Mouse (Mus musculus): ENCODE data around the gene Gpat2.

Gpat2 gene

GRCm38 (mm10) chr2:127424977-127425376 lies at the start of gene Gpat2:
Gene Gpat2 (plus strand): TSS chr2:127425199.
- DNase-seq (ENCODE audit: inconsistent ontology term) = no peak

- peak; percentile 32 for DNase-seq (ENCODE audit: inconsistent ontology term)
Observed at GRCm38 (mm10) chr2:127375759-127376341, 49.1 kb upstream of the Gpat2 start.

- no peak for DNase-seq (ENCODE audit: inconsistent ontology term)
Observed at GRCm38 (mm10) chr2:127376423-127377051, 48.5 kb upstream of the Gpat2 start.

- peak; percentile 12 for DNase-seq (ENCODE audit: inconsistent ontology term)
Observed at GRCm38 (mm10) chr2:127377942-127378610, 46.9 kb upstream of the Gpat2 start.

- DNase-seq (ENCODE audit: inconsistent ontology term) = no peak
Observed at GRCm38 (mm10) chr2:127378611-127378990, 46.4 kb upstream of the Gpat2 start.

GRCm38 (mm10) chr2:127379250-127379649 lies 45.7 kb upstream of the Gpat2 start:
- no peak for DNase-seq (ENCODE audit: inconsistent ontology term)

GRCm38 (mm10) chr2:127383881-127384280 lies 41.1 kb upstream of the Gpat2 start:
- DNase-seq (ENCODE audit: inconsistent ontology term) = no peak

GRCm38 (mm10) chr2:127387521-127387920 lies 37.5 kb upstream of the Gpat2 start:
- no peak for DNase-seq (ENCODE audit: inconsistent ontology term)

- DNase-seq (ENCODE audit: inconsistent ontology term) = no peak
Observed at GRCm38 (mm10) chr2:127390352-127390751, 34.6 kb upstream of the Gpat2 start.

GRCm38 (mm10) chr2:127390846-127391245 lies 34.2 kb upstream of the Gpat2 start:
- peak; percentile 68 for DNase-seq (ENCODE audit: inconsistent ontology term)

- DNase-seq (ENCODE audit: inconsistent ontology term) = no peak
Observed at GRCm38 (mm10) chr2:127391323-127391722, 33.7 kb upstream of the Gpat2 start.

- peak; percentile 49 for DNase-seq (ENCODE audit: inconsistent ontology term)
Observed at GRCm38 (mm10) chr2:127394606-127395161, 30.3 kb upstream of the Gpat2 start.

GRCm38 (mm10) chr2:127398738-127399137 lies 26.3 kb upstream of the Gpat2 start:
- DNase-seq (ENCODE audit: inconsistent ontology term) = no peak

- no peak for DNase-seq (ENCODE audit: inconsistent ontology term)
Observed at GRCm38 (mm10) chr2:127411126-127411525, 13.9 kb upstream of the Gpat2 start.

- DNase-seq (ENCODE audit: inconsistent ontology term) = no peak
Observed at GRCm38 (mm10) chr2:127415806-127416205, 9.2 kb upstream of the Gpat2 start.

GRCm38 (mm10) chr2:127416706-127417105 lies 8.3 kb upstream of the Gpat2 start:
- no peak for DNase-seq (ENCODE audit: inconsistent ontology term)

- no peak for DNase-seq (ENCODE audit: inconsistent ontology term)
Observed at GRCm38 (mm10) chr2:127418266-127418970, 6.6 kb upstream of the Gpat2 start.

GRCm38 (mm10) chr2:127430238-127430637 lies 5.2 kb downstream of the Gpat2 start:
- peak; percentile 26 for DNase-seq (ENCODE audit: inconsistent ontology term)

GRCm38 (mm10) chr2:127433487-127434295 lies 8.7 kb downstream of the Gpat2 start:
- no peak for DNase-seq (ENCODE audit: inconsistent ontology term)

GRCm38 (mm10) chr2:127435135-127435534 lies 10.1 kb downstream of the Gpat2 start:
- no peak for DNase-seq (ENCODE audit: inconsistent ontology term)

- no peak for DNase-seq (ENCODE audit: inconsistent ontology term)
Observed at GRCm38 (mm10) chr2:127435554-127435953, 10.6 kb downstream of the Gpat2 start.
